Mouse (Mus musculus): ENCODE measurements around the gene Rab5c. TPM values are rescaled to one million over a fixed set of nuclear protein-coding genes. Genes with fewer than 3 reads are reported as not detected.

Rab5c gene
- polyA plus RNA-seq (2012; rRNA removed) = 445 and 472 TPM in 2 replicates

- no peaks in the 10 kb centered on the region for H3K36me3 ChIP-seq (ENCODE audit: control insufficient read depth, insufficient read depth, low read length)
- TF ChIP-seq POLR2A (IDR thresholded peaks at IDR 0.05; ENCODE audit: low read depth, low read length) (peak; percentile 53), CTCF (conservative IDR thresholded peaks at IDR 0.05; ENCODE audit: insufficient read depth, insufficient read length, low read depth, low read length) (0 out of 2 replicates have a peak, but pooled peaks have one; percentile 20)
- under 1% methylated on average over 39 of the region's 39 CpGs for WGBS
- H3K4me1 ChIP-seq (ENCODE audit: control insufficient read depth, insufficient read depth, low read length) = peaks cover 14% of the 10 kb centered on the region; the same call in 1 of the 2 replicates
- H3K27me3 ChIP-seq (replicated peaks; ENCODE audit: control insufficient read depth, insufficient read depth, low read length) = no peaks in the 10 kb centered on the region
- H3K4me3 ChIP-seq (ENCODE audit: insufficient read depth, low read depth, low read length) = peak within 1 kb of the TSS; percentile 84
- H3K27ac ChIP-seq (ENCODE audit: insufficient read depth, low read depth, low read length) = peak within 1 kb of the TSS; percentile 81
- peak; percentile 100 for DNase-seq
Observed at GRCm38 (mm10) chr11:100738066-100738604, at the start of gene Rab5c. Gene Rab5c, minus strand, starts transcription at chr11:100738215.

- Histone ChIP-seq H3K4me3 (ENCODE audit: insufficient read depth, low read depth, low read length) (no peak overlapping the region), H3K27ac (ENCODE audit: insufficient read depth, low read depth, low read length) (no peak overlapping the region), H3K27me3 (replicated peaks; ENCODE audit: control insufficient read depth, insufficient read depth, low read length) (no peaks in the 10 kb centered on the region), H3K36me3 (ENCODE audit: control insufficient read depth, insufficient read depth, low read length) (peaks cover 1% of the 10 kb centered on the region; the same call in 1 of the 2 replicates), H3K4me1 (ENCODE audit: control insufficient read depth, insufficient read depth, low read length) (peaks cover 11% of the 10 kb centered on the region; the same call in 1 of the 2 replicates)
- TF ChIP-seq POLR2A (IDR thresholded peaks at IDR 0.05; ENCODE audit: low read depth, low read length) (no peak), CTCF (conservative IDR thresholded peaks at IDR 0.05; ENCODE audit: insufficient read depth, insufficient read length, low read depth, low read length) (no peak)
- DNase-seq = no peak
- 89% methylated on average over 2 of the region's 2 CpGs for WGBS
Observed at GRCm38 (mm10) chr11:100785774-100786173, 47.8 kb upstream of the Rab5c start.

- DNase-seq = peak; percentile 29
- no peaks in the 10 kb centered on the region; the same call in 1 of the 2 replicates for H3K36me3 ChIP-seq (ENCODE audit: control insufficient read depth, insufficient read depth, low read length)
- H3K4me1 ChIP-seq (ENCODE audit: control insufficient read depth, insufficient read depth, low read length) = peaks cover 4% of the 10 kb centered on the region; the same call in 1 of the 2 replicates
- TF ChIP-seq POLR2A (IDR thresholded peaks at IDR 0.05; ENCODE audit: low read depth, low read length) (no peak), CTCF (conservative IDR thresholded peaks at IDR 0.05; ENCODE audit: insufficient read depth, insufficient read length, low read depth, low read length) (no peak)
- 75% methylated on average over 8 of the region's 8 CpGs for WGBS
- H3K27me3 ChIP-seq (replicated peaks; ENCODE audit: control insufficient read depth, insufficient read depth, low read length) = no peaks in the 10 kb centered on the region
- H3K27ac ChIP-seq (ENCODE audit: insufficient read depth, low read depth, low read length) = no peak overlapping the region
- no peak overlapping the region for H3K4me3 ChIP-seq (ENCODE audit: insufficient read depth, low read depth, low read length)
Observed at GRCm38 (mm10) chr11:100784286-100784685, 46.3 kb upstream of the Rab5c start.

- Histone ChIP-seq H3K27ac (ENCODE audit: insufficient read depth, low read depth, low read length) (peak overlapping the region; percentile 7; the same call in 1 of the 2 replicates), H3K36me3 (ENCODE audit: control insufficient read depth, insufficient read depth, low read length) (no peaks in the 10 kb centered on the region; the same call in 1 of the 2 replicates), H3K4me1 (ENCODE audit: control insufficient read depth, insufficient read depth, low read length) (peaks cover 4% of the 10 kb centered on the region; the same call in 1 of the 2 replicates), H3K27me3 (replicated peaks; ENCODE audit: control insufficient read depth, insufficient read depth, low read length) (no peaks in the 10 kb centered on the region), H3K4me3 (ENCODE audit: insufficient read depth, low read depth, low read length) (no peak overlapping the region)
- 57% methylated on average over 13 of the region's 13 CpGs for WGBS
- TF ChIP-seq POLR2A (IDR thresholded peaks at IDR 0.05; ENCODE audit: low read depth, low read length) = no peak
- no peak for TF ChIP-seq CTCF (conservative IDR thresholded peaks at IDR 0.05; ENCODE audit: insufficient read depth, insufficient read length, low read depth, low read length)
- peak; percentile 96 for DNase-seq
Observed at GRCm38 (mm10) chr11:100782568-100782967, 44.6 kb upstream of the Rab5c start.

- no peak overlapping the region for H3K4me3 ChIP-seq (ENCODE audit: insufficient read depth, low read depth, low read length)
- DNase-seq = peak; percentile 56
- peaks cover 4% of the 10 kb centered on the region; the same call in 1 of the 2 replicates for H3K4me1 ChIP-seq (ENCODE audit: control insufficient read depth, insufficient read depth, low read length)
- TF ChIP-seq CTCF (conservative IDR thresholded peaks at IDR 0.05; ENCODE audit: insufficient read depth, insufficient read length, low read depth, low read length) = no peak
- TF ChIP-seq POLR2A (IDR thresholded peaks at IDR 0.05; ENCODE audit: low read depth, low read length) = no peak
- WGBS = 84% methylated on average over 15 of the region's 15 CpGs
- H3K27me3 ChIP-seq (replicated peaks; ENCODE audit: control insufficient read depth, insufficient read depth, low read length) = no peaks in the 10 kb centered on the region
- peak overlapping the region; percentile 5; the same call in 1 of the 2 replicates for H3K27ac ChIP-seq (ENCODE audit: insufficient read depth, low read depth, low read length)
- no peaks in the 10 kb centered on the region; the same call in 1 of the 2 replicates for H3K36me3 ChIP-seq (ENCODE audit: control insufficient read depth, insufficient read depth, low read length)
Observed at GRCm38 (mm10) chr11:100781763-100782475, 43.9 kb upstream of the Rab5c start.

GRCm38 (mm10) chr11:100780247-100780646, 42.2 kb upstream of the Rab5c start:
- 82% methylated on average over 8 of the region's 8 CpGs for WGBS
- peaks cover 4% of the 10 kb centered on the region; the same call in 1 of the 2 replicates for H3K4me1 ChIP-seq (ENCODE audit: control insufficient read depth, insufficient read depth, low read length)
- DNase-seq = no peak
- no peak overlapping the region for H3K27ac ChIP-seq (ENCODE audit: insufficient read depth, low read depth, low read length)
- no peaks in the 10 kb centered on the region for H3K27me3 ChIP-seq (replicated peaks; ENCODE audit: control insufficient read depth, insufficient read depth, low read length)
- no peak for TF ChIP-seq CTCF (conservative IDR thresholded peaks at IDR 0.05; ENCODE audit: insufficient read depth, insufficient read length, low read depth, low read length)
- TF ChIP-seq POLR2A (IDR thresholded peaks at IDR 0.05; ENCODE audit: low read depth, low read length) = no peak
- H3K36me3 ChIP-seq (ENCODE audit: control insufficient read depth, insufficient read depth, low read length) = no peaks in the 10 kb centered on the region; the same call in 1 of the 2 replicates
- no peak overlapping the region for H3K4me3 ChIP-seq (ENCODE audit: insufficient read depth, low read depth, low read length)

GRCm38 (mm10) chr11:100778069-100778468, 40.1 kb upstream of the Rab5c start:
- WGBS = 77% methylated on average over 3 of the region's 3 CpGs
- TF ChIP-seq CTCF (conservative IDR thresholded peaks at IDR 0.05; ENCODE audit: insufficient read depth, insufficient read length, low read depth, low read length) (no peak), POLR2A (IDR thresholded peaks at IDR 0.05; ENCODE audit: low read depth, low read length) (no peak)
- H3K36me3 ChIP-seq (ENCODE audit: control insufficient read depth, insufficient read depth, low read length) = no peaks in the 10 kb centered on the region
- peaks cover 4% of the 10 kb centered on the region; the same call in 1 of the 2 replicates for H3K4me1 ChIP-seq (ENCODE audit: control insufficient read depth, insufficient read depth, low read length)
- H3K4me3 ChIP-seq (ENCODE audit: insufficient read depth, low read depth, low read length) = no peak overlapping the region
- H3K27me3 ChIP-seq (replicated peaks; ENCODE audit: control insufficient read depth, insufficient read depth, low read length) = no peaks in the 10 kb centered on the region
- no peak overlapping the region for H3K27ac ChIP-seq (ENCODE audit: insufficient read depth, low read depth, low read length)
- no peak for DNase-seq
